Comparison of ENCODE assay signal across 7 mouse cellular contexts in genomic region chr7:55962004-55962908, GRCm38 (mm10). TPM values are rescaled to one million over a fixed set of nuclear protein-coding genes. Genes with fewer than 3 reads are reported as not detected.
DNase-seq lines count a peak whose midpoint lies in the region; ATAC-seq lines count a peak whose summit lies in the region.

TSS of gene Nipa2 (minus strand) at chr7:55962476.

- H3K4me3 ChIP-seq in embryonic facial prominence, embryonic 11.5 days (ENCODE audit: low read depth, low read length) = peak within 1 kb of the TSS; percentile 89
- peak within 1 kb of the TSS; percentile 95 for H3K4me3 ChIP-seq in limb, embryonic 10.5 days
- peak within 1 kb of the TSS; percentile 92 for H3K4me3 ChIP-seq in midbrain, embryonic 13.5 days (replicated peaks)

- WGBS in embryonic facial prominence, embryonic 11.5 days = under 1% methylated on average over 68 of the region's 70 CpGs
- WGBS in limb, embryonic 10.5 days = under 1% methylated on average over 70 of the region's 70 CpGs
- under 1% methylated on average over 70 of the region's 70 CpGs for whole genome bisulfite sequencing in midbrain, embryonic 13.5 days

- H3K4me2 ChIP-seq in embryonic facial prominence, embryonic 11.5 days (ENCODE audit: low read depth, low read length) = peak within 1 kb of the TSS; percentile 49
- H3K4me2 ChIP-seq in midbrain, embryonic 13.5 days (replicated peaks) = peak within 1 kb of the TSS; percentile 79

- peak; percentile 97 for DNase-seq in adrenal gland, postnatal 14 days
- peak; percentile 93 for DNase-seq in embryonic facial prominence, embryonic 11.5 days (ENCODE audit: low spot score)
- DNase-seq in kidney, adult 11 months = peak; percentile 91
- DNase-seq in limb, embryonic 10.5 days (ENCODE audit: low spot score) = peak; percentile 96
- peak; percentile 92 for DNase-seq in spleen, adult 12 weeks (ENCODE audit: low spot score)

- no peaks in the 10 kb centered on the region for H3K9me3 ChIP-seq in embryonic facial prominence, embryonic 11.5 days (replicated peaks; ENCODE audit: control insufficient read depth, low read length)
- H3K9me3 ChIP-seq in limb, embryonic 10.5 days (replicated peaks) = no peaks in the 10 kb centered on the region
- no peaks in the 10 kb centered on the region for H3K9me3 ChIP-seq in midbrain, embryonic 13.5 days

- no peaks in the 10 kb centered on the region for H3K27me3 ChIP-seq in embryonic facial prominence, embryonic 11.5 days (ENCODE audit: control insufficient read depth, insufficient read depth, low read length)
- H3K27me3 ChIP-seq in limb, embryonic 10.5 days (ENCODE audit: low read depth, poor library complexity, severe bottlenecking) = no peaks in the 10 kb centered on the region
- H3K27me3 ChIP-seq in midbrain, embryonic 13.5 days = no peaks in the 10 kb centered on the region

- peak within 1 kb of the TSS; percentile 93 for H3K9ac ChIP-seq in embryonic facial prominence, embryonic 11.5 days (replicated peaks; ENCODE audit: low read length)
- H3K9ac ChIP-seq in midbrain, embryonic 13.5 days (replicated peaks) = peak within 1 kb of the TSS; percentile 96

- no peaks in the 10 kb centered on the region for H3K4me1 ChIP-seq in embryonic facial prominence, embryonic 11.5 days (ENCODE audit: control insufficient read depth, insufficient read depth, low read length)
- peaks cover 10% of the 10 kb centered on the region; the same call in 1 of the 2 replicates for H3K4me1 ChIP-seq in limb, embryonic 10.5 days
- H3K4me1 ChIP-seq in midbrain, embryonic 13.5 days (replicated peaks) = peaks cover 23% of the 10 kb centered on the region

- peak; percentile 96 for ATAC-seq in embryonic facial prominence, embryonic 11.5 days (replicated peaks; ENCODE audit: insufficient number of reproducible peaks, low FRiP score, low TSS enrichment, low read depth)
- peak; percentile 91 for ATAC-seq in granulocyte monocyte progenitor cell, adult 5-6 weeks (replicated peaks; ENCODE audit: poor library complexity, severe bottlenecking)
- ATAC-seq in midbrain, embryonic 13.5 days = peak; percentile 99

- H3K27ac ChIP-seq in embryonic facial prominence, embryonic 11.5 days (replicated peaks; ENCODE audit: low read depth, low read length) = peak within 1 kb of the TSS; percentile 59
- H3K27ac ChIP-seq in limb, embryonic 10.5 days = peak within 1 kb of the TSS; percentile 95
- peak within 1 kb of the TSS; percentile 90 for H3K27ac ChIP-seq in midbrain, embryonic 13.5 days

- H3K36me3 ChIP-seq in embryonic facial prominence, embryonic 11.5 days (replicated peaks; ENCODE audit: control insufficient read depth, insufficient read depth, low read depth, low read length) = no peaks in the 10 kb centered on the region
- peaks cover 28% of the 10 kb centered on the region for H3K36me3 ChIP-seq in limb, embryonic 10.5 days
- no peaks in the 10 kb centered on the region for H3K36me3 ChIP-seq in midbrain, embryonic 13.5 days

RNA-seq across cellular contexts. Expression of gene Nipa2, which starts in this region (rescaled TPM):
- total RNA-seq in adrenal gland, postnatal 14 days (2021) = 43.6 and 44.6 TPM in 2 replicates
- polyA plus RNA-seq in embryonic facial prominence, embryonic 11.5 days (2014; fragmentation: Nextera tagmentation; extraction: Ambion mirVana) = 54.4 and 55.1 TPM in 2 replicates
- 31.2 and 34.3 TPM in 2 replicates for total RNA-seq in granulocyte monocyte progenitor cell, adult 5-6 weeks (2014; fragmentation: Nextera tagmentation)
- 37.3 and 39.8 TPM in 2 replicates for total RNA-seq in granulocyte monocyte progenitor cell, adult 5-6 weeks (2017)
- polyA plus RNA-seq in limb, embryonic 10.5 days (2016; fragmentation: Nextera tagmentation; extraction: Ambion mirVana) = 46.1 and 46.4 TPM in 2 replicates
- 33.2 and 34.5 TPM in 2 replicates for polyA plus RNA-seq in midbrain, embryonic 13.5 days (2015; fragmentation: Nextera tagmentation; extraction: Ambion mirVana)

Comparison
In these comparisons a context has a peak if more than half of its experiments do, and no peak if none do; other contexts are left out.
1. Peak in every context shown above with its lines: DNase-seq, ATAC-seq, H3K4me3 ChIP-seq and H3K27ac ChIP-seq.